Mouse (Mus musculus): ENCODE data around the gene Capza1.

DNA sequence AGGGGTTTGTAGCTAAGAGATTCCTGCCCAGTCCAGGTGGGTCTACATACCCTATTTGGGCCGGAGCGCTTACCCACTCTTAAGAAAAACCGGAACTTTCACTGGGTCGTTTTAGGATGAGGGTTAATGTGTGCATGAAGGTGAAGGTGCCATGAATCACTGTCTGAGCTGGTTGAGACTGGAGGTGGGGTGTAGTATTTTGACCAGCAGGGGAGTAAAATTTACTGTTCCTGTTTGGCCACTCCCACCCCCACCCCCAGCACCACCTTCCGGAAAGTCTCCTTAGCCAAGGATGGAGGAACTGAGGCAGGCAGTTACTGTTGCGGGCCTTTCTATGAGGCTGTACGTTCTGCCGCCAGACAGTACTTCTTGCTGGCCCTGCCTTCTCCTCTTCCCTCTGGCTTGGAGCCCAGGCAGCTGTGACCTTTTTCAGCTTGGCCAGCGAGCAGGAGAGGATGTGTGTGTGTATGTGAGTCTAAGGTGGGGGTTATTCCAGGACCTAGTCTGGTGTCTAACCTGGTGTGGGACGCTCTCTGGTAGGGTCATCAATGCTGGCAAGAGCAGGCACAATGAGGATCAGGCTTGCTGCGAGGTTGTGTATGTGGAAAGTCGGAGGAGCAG is 82.1 kb downstream of the Capza1 start:
- TF ChIP-seq CTCF (IDR thresholded peaks at IDR 0.05; ENCODE audit: low read depth, low read length) (no peak), POLR2A (IDR thresholded peaks at IDR 0.05; ENCODE audit: borderline replicate concordance, low read depth, low read length) (no peak)
